Comparison of ENCODE assay signal across 9 mouse cellular contexts in genomic region chr19:22905066-22905482, GRCm38 (mm10).
A peak's percentile ranks its signal among the peaks of the same experiment; 100 is the strongest.
DNase-seq lines count a peak whose midpoint lies in the region; ATAC-seq lines count a peak whose summit lies in the region.
"Had no signal": no experiment of that assay in that cellular context is flagged by ENCODE, and none has a peak within 500 bp of the region (broad histone marks: within the 10 kb centered on the region; RNA-seq: fewer than 3 reads in every experiment).

No protein-coding gene starts in this region.

- intact Hi-C loops in left cerebral cortex, postnatal 10 days (cut with DNase I): no loop called here

- no peaks in the 10 kb centered on the region for H3K9me3 ChIP-seq in forebrain, embryonic 15.5 days
- H3K9me3 ChIP-seq in forebrain, embryonic 12.5 days: no peaks in the 10 kb centered on the region
- H3K9me3 ChIP-seq in heart, embryonic 13.5 days: no peaks in the 10 kb centered on the region
- H3K9me3 ChIP-seq: limb, embryonic 13.5 days had no signal

- no peaks in the 10 kb centered on the region for H3K27me3 ChIP-seq in forebrain, embryonic 15.5 days
- no peaks in the 10 kb centered on the region for H3K27me3 ChIP-seq in forebrain, embryonic 12.5 days
- H3K27me3 ChIP-seq in heart, embryonic 13.5 days (replicated peaks): no peaks in the 10 kb centered on the region
- H3K27me3 ChIP-seq: limb, embryonic 13.5 days had no signal

- H3K4me2 ChIP-seq in forebrain, embryonic 15.5 days (replicated peaks): peak overlapping the region; percentile 23
- H3K4me2 ChIP-seq in forebrain, embryonic 12.5 days: no peak overlapping the region
- H3K4me2 ChIP-seq in heart, embryonic 13.5 days: peak overlapping the region; percentile 59
- H3K4me2 ChIP-seq: limb, embryonic 13.5 days had no signal

- H3K27ac ChIP-seq in forebrain, embryonic 15.5 days (replicated peaks): peak overlapping the region; percentile 72
- H3K27ac ChIP-seq in forebrain, embryonic 12.5 days: no peak overlapping the region
- peak overlapping the region; percentile 97 for H3K27ac ChIP-seq in heart, embryonic 13.5 days (replicated peaks)
- H3K27ac ChIP-seq: limb, embryonic 13.5 days had no signal

- DNase-seq in cerebellum, postnatal 14 days: peak; percentile 89 to 93
- peak; percentile 59 to 60 for DNase-seq in left cerebral cortex, postnatal 10 days (ENCODE audit: extremely low spot score in 1 of 2, low spot score in 2 of 2)
- no peak for DNase-seq in ovary, postnatal 36 days (ENCODE audit: low spot score)
- no peak for DNase-seq in T-cell, adult 2 months (ENCODE audit: low spot score)
- no peak for DNase-seq in lung, postnatal 4 days

- 39% methylated on average over 11 of the region's 11 CpGs for WGBS in forebrain, embryonic 15.5 days
- 82% methylated on average over 11 of the region's 11 CpGs for WGBS in forebrain, embryonic 12.5 days
- WGBS in heart, embryonic 13.5 days: 33% methylated on average over 11 of the region's 11 CpGs

- H3K36me3 ChIP-seq in forebrain, embryonic 15.5 days: no peaks in the 10 kb centered on the region
- no peaks in the 10 kb centered on the region for H3K36me3 ChIP-seq in forebrain, embryonic 12.5 days (replicated peaks)
- no peaks in the 10 kb centered on the region for H3K36me3 ChIP-seq in heart, embryonic 13.5 days

- H3K4me3 ChIP-seq in forebrain, embryonic 15.5 days: no peak overlapping the region
- no peak overlapping the region for H3K4me3 ChIP-seq in forebrain, embryonic 12.5 days (replicated peaks)
- peak overlapping the region; percentile 8; the same call in 1 of the 2 replicates for H3K4me3 ChIP-seq in heart, embryonic 13.5 days
- H3K4me3 ChIP-seq: limb, embryonic 13.5 days had no signal

- H3K4me1 ChIP-seq in forebrain, embryonic 15.5 days: peaks cover 15% of the 10 kb centered on the region
- no peaks in the 10 kb centered on the region for H3K4me1 ChIP-seq in forebrain, embryonic 12.5 days
- H3K4me1 ChIP-seq in heart, embryonic 13.5 days: peaks cover 25% of the 10 kb centered on the region
- H3K4me1 ChIP-seq: limb, embryonic 13.5 days had no signal

- no peak overlapping the region for H3K9ac ChIP-seq in forebrain, embryonic 15.5 days (replicated peaks)
- H3K9ac ChIP-seq in forebrain, embryonic 12.5 days: no peak overlapping the region
- peak overlapping the region; percentile 48 for H3K9ac ChIP-seq in heart, embryonic 13.5 days
- H3K9ac ChIP-seq: limb, embryonic 13.5 days had no signal

- peak; percentile 82 for ATAC-seq in forebrain, embryonic 15.5 days (replicated peaks)
- ATAC-seq in forebrain, embryonic 12.5 days (ENCODE audit: low FRiP score): no peak
- ATAC-seq in heart, embryonic 13.5 days (ENCODE audit: extremely low read depth, insufficient number of reproducible peaks, low FRiP score, low TSS enrichment): peak; percentile 77; the same call in 1 of the 2 replicates

Comparison
In these comparisons a context has a peak if more than half of its experiments do, and no peak if none do; other contexts are left out.
1. DNase-seq: peak in cerebellum, postnatal 14 days (2 of 2) and left cerebral cortex, postnatal 10 days (2 of 2); none in ovary, postnatal 36 days (single experiment), T-cell, adult 2 months (single experiment) and lung, postnatal 4 days (0 of 2).